Mouse (Mus musculus): ENCODE data around the gene Adrm1. TPM values are rescaled to one million over a fixed set of nuclear protein-coding genes. Genes with fewer than 3 reads are reported as not detected.
A peak's percentile ranks its signal among the peaks of the same experiment; 100 is the strongest.

The Adrm1 gene
- polyA plus RNA-seq, 1 experiment = 114 TPM

GRCm38 (mm10) chr2:180221051-180221450, 49.8 kb downstream of the Adrm1 start:
- H3K4me1 ChIP-seq (ENCODE audit: control insufficient read depth, insufficient read depth, low read length) = peaks cover 12% of the 10 kb centered on the region
- TF ChIP-seq CTCF (IDR thresholded peaks at IDR 0.05; ENCODE audit: borderline replicate concordance, insufficient read depth, low read depth, low read length) (no peak), POLR2A (IDR thresholded peaks at IDR 0.05; ENCODE audit: borderline replicate concordance, insufficient read depth, low read length) (no peak)
- DNase-seq = no peak
- H3K27ac ChIP-seq (ENCODE audit: insufficient read depth, low read length) = no peak overlapping the region
- H3K27me3 ChIP-seq (ENCODE audit: control insufficient read depth, insufficient read depth, low read length) = no peaks in the 10 kb centered on the region; the same call in 1 of the 2 replicates
- H3K4me3 ChIP-seq (replicated peaks; ENCODE audit: insufficient read depth, low read depth, low read length) = no peak overlapping the region
- WGBS = 84% methylated on average over 9 of the region's 9 CpGs

GRCm38 (mm10) chr2:180222250-180222649, 51.0 kb downstream of the Adrm1 start:
- TF ChIP-seq POLR2A (IDR thresholded peaks at IDR 0.05; ENCODE audit: borderline replicate concordance, insufficient read depth, low read length) = no peak
- TF ChIP-seq CTCF (IDR thresholded peaks at IDR 0.05; ENCODE audit: borderline replicate concordance, insufficient read depth, low read depth, low read length) = no peak
- no peaks in the 10 kb centered on the region; the same call in 1 of the 2 replicates for H3K27me3 ChIP-seq (ENCODE audit: control insufficient read depth, insufficient read depth, low read length)
- H3K4me1 ChIP-seq (ENCODE audit: control insufficient read depth, insufficient read depth, low read length) = peaks cover 12% of the 10 kb centered on the region
- no peak for DNase-seq
- WGBS = 29% methylated on average over 6 of the region's 6 CpGs
- H3K27ac ChIP-seq (ENCODE audit: insufficient read depth, low read length) = no peak overlapping the region
- no peak overlapping the region for H3K4me3 ChIP-seq (replicated peaks; ENCODE audit: insufficient read depth, low read depth, low read length)

GRCm38 (mm10) chr2:180224647-180225043, 53.4 kb downstream of the Adrm1 start:
- no peaks in the 10 kb centered on the region; the same call in 1 of the 2 replicates for H3K4me1 ChIP-seq (ENCODE audit: control insufficient read depth, insufficient read depth, low read length)
- H3K4me3 ChIP-seq (replicated peaks; ENCODE audit: insufficient read depth, low read depth, low read length) = no peak overlapping the region
- no peak for TF ChIP-seq CTCF (IDR thresholded peaks at IDR 0.05; ENCODE audit: borderline replicate concordance, insufficient read depth, low read depth, low read length)
- no peak for TF ChIP-seq POLR2A (IDR thresholded peaks at IDR 0.05; ENCODE audit: borderline replicate concordance, insufficient read depth, low read length)
- DNase-seq = no peak
- no peak overlapping the region for H3K27ac ChIP-seq (ENCODE audit: insufficient read depth, low read length)
- WGBS = 24% methylated on average over 13 of the region's 13 CpGs
- H3K27me3 ChIP-seq (ENCODE audit: control insufficient read depth, insufficient read depth, low read length) = no peaks in the 10 kb centered on the region; the same call in 1 of the 2 replicates

- under 1% methylated on average over 55 of the region's 55 CpGs for WGBS
- Histone ChIP-seq H3K4me1 (ENCODE audit: control insufficient read depth, insufficient read depth, low read length) (no peaks in the 10 kb centered on the region), H3K4me3 (replicated peaks; ENCODE audit: insufficient read depth, low read depth, low read length) (peak overlapping the region; percentile 58), H3K27me3 (ENCODE audit: control insufficient read depth, insufficient read depth, low read length) (no peaks in the 10 kb centered on the region; the same call in 1 of the 2 replicates), H3K27ac (ENCODE audit: insufficient read depth, low read length) (no peak overlapping the region)
- no peak for TF ChIP-seq POLR2A (IDR thresholded peaks at IDR 0.05; ENCODE audit: borderline replicate concordance, insufficient read depth, low read length)
- TF ChIP-seq CTCF (IDR thresholded peaks at IDR 0.05; ENCODE audit: borderline replicate concordance, insufficient read depth, low read depth, low read length) = no peak
- peak; percentile 25 to 42 for DNase-seq
Observed at GRCm38 (mm10) chr2:180225044-180225761, 53.9 kb downstream of the Adrm1 start.

Other genes with a start within 250 kb of the Adrm1 start
- 15.2 TPM in 2 replicates for gene Taf4, start 194.8 kb upstream of the Adrm1 start, polyA plus RNA-seq (2012; rRNA removed)
- gene Lsm14b, start 146.5 kb upstream of the Adrm1 start, polyA plus RNA-seq (2012; rRNA removed) = 77.3 and 79.3 TPM in 2 replicates
- 248 and 254 TPM in 2 replicates for gene Psma7, start 129.1 kb upstream of the Adrm1 start, polyA plus RNA-seq (2012; rRNA removed)
- gene Ss18l1, start 129.0 kb upstream of the Adrm1 start, polyA plus RNA-seq (2012; rRNA removed) = 27.0 and 28.1 TPM in 2 replicates
- 28.5 and 28.7 TPM in 2 replicates for gene Mtg2, start 100.9 kb upstream of the Adrm1 start, polyA plus RNA-seq (2012; rRNA removed)
- gene Hrh3, start 67.0 kb upstream of the Adrm1 start, polyA plus RNA-seq (2012; rRNA removed) = 21.1 and 25.4 TPM in 2 replicates
- 64.3 and 69.6 TPM in 2 replicates for gene Osbpl2, start 52.2 kb upstream of the Adrm1 start, polyA plus RNA-seq (2012; rRNA removed)
- 6.4 and 7.0 TPM in 2 replicates for gene Lama5, start 54.4 kb downstream of the Adrm1 start, polyA plus RNA-seq (2012; rRNA removed)
- 1,729 and 1,776 TPM in 2 replicates for gene Rps21, start 85.9 kb downstream of the Adrm1 start, polyA plus RNA-seq (2012; rRNA removed)
- gene Cables2, start 102.0 kb downstream of the Adrm1 start, polyA plus RNA-seq (2012; rRNA removed) = 46.3 and 51.7 TPM in 2 replicates
- not detected in 2 replicates for gene Rbbp8nl, start 118.4 kb downstream of the Adrm1 start, polyA plus RNA-seq (2012; rRNA removed)
- gene Gata5, start 163.2 kb downstream of the Adrm1 start, polyA plus RNA-seq (2012; rRNA removed) = not detected in 2 replicates

Measured in cerebellum, adult 2 months (tissue).